Mouse (Mus musculus) heart, postnatal 25 days (tissue): ENCODE measurements at regions not wholly inside any gene's neighbourhood (a gene's known extent, or its start where the extent isn't known, plus 50 kb on each side); places are given as distances from the start of the nearest gene placed in this dataset. TPM values are rescaled to one million over a fixed set of nuclear protein-coding genes. Genes with fewer than 3 reads are reported as not detected.

Source experiments
- DNase-seq: peaks from one replicate; pipeline ENCODE4 v3.0.0; 2022; ENCODE audit warnings: low spot score
- intact Hi-C: fragments of 180-260 bp; cut with DNase I; formaldehyde crosslinking; loops from one replicate; pipeline ENCODE4 v1.15.1; 2025
- microRNA-seq: library from miRNA; unstranded; fragments of <30 nt; microRNA quantifications from one replicate; pipeline ENCODE4 v1.2.0, GENCODE M21; 2022

- no peak for DNase-seq
- intact Hi-C loops, result no loop called here
Observed at GRCm38 (mm10) chr6:94750228-94751100, 50.5 kb upstream of the Lrig1 start.

Small RNAs in the stretch of these regions (microRNA-seq; reads per million reads assigned to microRNA genes)
- not detected for gene Gm23364
